Mouse (Mus musculus) megakaryocyte, embryonic 14.5 days (primary cell): Measurements from ENCODE around the gene Crip2.

Source experiments
- FLI1 ChIP-seq: IDR thresholded peaks from 2 replicates; pipeline ENCODE4 v1.6.1; 2012; ENCODE audit warnings: low read length, inconsistent platforms, mixed read lengths
- GATA1 ChIP-seq: IDR thresholded peaks from 3 replicates; pipeline ENCODE4 v1.6.1; 2012; ENCODE audit warnings: mixed read lengths, low read length, inconsistent platforms, borderline replicate concordance

DNA sequence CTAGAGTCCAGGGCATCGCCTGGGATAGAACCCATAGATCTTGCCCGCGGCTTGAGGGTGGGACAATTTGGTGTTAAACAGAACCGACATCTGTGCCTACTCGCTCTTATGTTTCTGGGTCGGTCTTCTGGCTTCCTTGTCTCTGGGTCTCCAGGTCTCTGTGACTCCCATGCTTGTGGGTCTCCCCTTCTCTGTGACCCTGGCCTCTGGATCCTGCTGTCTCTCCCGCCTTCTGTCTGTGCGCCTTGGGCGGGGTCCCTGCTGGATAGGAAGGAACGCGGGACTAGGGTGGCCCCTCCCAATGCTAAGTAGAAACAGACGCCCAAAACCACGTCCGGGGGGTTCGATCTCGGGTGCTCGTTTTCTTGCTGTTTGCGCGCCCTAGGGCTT is 12.2 kb downstream of the Crip2 start:
- TF ChIP-seq GATA1 (no peak), FLI1 (no peak)
